Mouse (Mus musculus) small intestine, adult 10 weeks (tissue): ENCODE results near the gene Gm5800. TPM values are rescaled to one million over a fixed set of nuclear protein-coding genes. Genes with fewer than 3 reads are reported as not detected.

Source experiments
- polyA plus RNA-seq: library from polyadenylated mRNA; stranded (reverse); fragments of 350-450 nt; fragmentation: Illumina TruSeq; extraction: RNeasy Lipid Tissue Mini Kit (QIAGEN cat#74804); gene quantifications from one replicate; pipeline ENCODE4 v1.2.3, GENCODE M21; 2014; ENCODE audit warnings: low replicate concordance

Gene Gm5800
- polyA plus RNA-seq, result not detected

DNA sequence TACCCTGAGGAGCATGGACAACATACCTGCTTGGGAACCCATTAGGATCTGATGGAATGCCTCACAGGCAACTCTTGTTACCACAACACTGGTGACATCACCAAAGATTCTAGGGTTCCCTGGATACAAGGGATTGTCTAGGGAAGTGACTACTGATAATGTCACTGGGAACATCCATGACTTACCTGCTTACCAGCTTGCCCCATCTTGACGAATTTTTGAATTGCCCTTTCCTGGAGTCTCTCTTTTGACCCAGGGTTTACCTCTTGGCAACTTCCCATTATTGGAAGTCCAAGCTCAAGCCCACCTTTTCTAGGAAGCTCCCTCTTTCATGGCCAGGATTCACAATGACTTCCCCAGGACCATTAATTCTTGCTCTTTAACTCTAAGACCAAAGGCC, at the start of gene Gm5800:
TSS of gene Gm5800 (minus strand) at position 101 of the 400 bp plus-strand sequence.

DNA sequence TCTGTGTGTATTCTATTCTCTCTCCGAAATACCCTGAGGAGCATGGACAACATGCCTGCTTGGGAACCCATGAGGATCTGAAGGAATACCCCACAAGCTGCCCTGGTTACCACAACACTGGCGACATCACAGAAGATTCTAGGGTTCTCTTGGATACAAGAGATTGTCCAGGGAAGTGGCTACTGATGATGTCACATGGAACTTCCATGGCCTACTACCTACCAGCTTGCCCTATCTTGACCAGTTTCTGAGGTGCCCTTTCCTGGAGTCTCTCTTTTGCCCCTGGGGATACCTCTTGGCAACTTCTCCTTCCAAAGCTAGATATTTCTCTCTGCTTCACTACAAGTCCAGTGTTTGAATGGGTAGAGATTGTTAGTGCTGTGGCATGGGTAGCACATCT, 21.6 kb downstream of the Gm5800 start, which contains the start of gene Gm17079:
TSS of gene Gm17079 (minus strand) at position 101 of the 400 bp plus-strand sequence.

Other genes with a start within 250 kb of the Gm5800 start
- not detected for gene Gm5622, start 164.4 kb downstream of the Gm5800 start, polyA plus RNA-seq
- not detected for gene Gm17175, start 143.1 kb downstream of the Gm5800 start, polyA plus RNA-seq
- gene Gm17174, start 125.0 kb downstream of the Gm5800 start, polyA plus RNA-seq, result not detected
- gene Gm17078, start 105.9 kb downstream of the Gm5800 start, polyA plus RNA-seq, result not detected
- not detected for gene Gm4181, start 81.5 kb downstream of the Gm5800 start, polyA plus RNA-seq
- not detected for gene Gm17079, start 21.7 kb downstream of the Gm5800 start, polyA plus RNA-seq
- 125 TPM for gene Ang4, start 56.4 kb upstream of the Gm5800 start, polyA plus RNA-seq
- gene AY358078, start 82.9 kb upstream of the Gm5800 start, polyA plus RNA-seq, result not detected
- not detected for gene Ear6, start 136.5 kb upstream of the Gm5800 start, polyA plus RNA-seq
- 3.0 TPM for gene Mettl17, start 167.7 kb upstream of the Gm5800 start, polyA plus RNA-seq
- gene Slc39a2, start 175.7 kb upstream of the Gm5800 start, polyA plus RNA-seq, result 0.97 TPM
- gene Ndrg2, start 197.0 kb upstream of the Gm5800 start, polyA plus RNA-seq, result 68.9 TPM
- gene Tppp2, start 201.2 kb upstream of the Gm5800 start, polyA plus RNA-seq, result not detected
- not detected for gene Rnase13, start 205.6 kb upstream of the Gm5800 start, polyA plus RNA-seq